Mouse (Mus musculus): ENCODE data around the gene Yaf2. TPM values are rescaled to one million over a fixed set of nuclear protein-coding genes. Genes with fewer than 3 reads are reported as not detected.
"Not testable (repeated sequence)": the region's sequence is repeated elsewhere in the genome, so short reads cannot be mapped to it uniquely, and the experiment has no call there.

Yaf2 gene
- polyA plus RNA-seq, 1 experiment, result 39.3 TPM

- H3K4me3 ChIP-seq (ENCODE audit: insufficient read depth, poor library complexity, severe bottlenecking), result peak overlapping the region; percentile 80
- peaks cover 15% of the 10 kb centered on the region for H3K36me3 ChIP-seq (ENCODE audit: control insufficient read depth, insufficient read depth)
- no peaks in the 10 kb centered on the region for H3K27me3 ChIP-seq (ENCODE audit: control insufficient read depth, insufficient read depth, insufficient read length)
- peaks cover 40% of the 10 kb centered on the region for H3K79me3 ChIP-seq (ENCODE audit: low read depth)
- TF ChIP-seq MYOD1 (IDR thresholded peaks at IDR 0.05; ENCODE audit: control insufficient read depth, insufficient read length, low read depth), result no peak
- TF ChIP-seq FOSL1 (IDR thresholded peaks at IDR 0.05; ENCODE audit: insufficient read depth, low read length, poor library complexity, severe bottlenecking), result no peak
- no peak for TF ChIP-seq MYOG (IDR thresholded peaks at IDR 0.05; ENCODE audit: control insufficient read depth, extremely low read depth, insufficient read length)
- TF ChIP-seq USF1 (IDR thresholded peaks at IDR 0.05; ENCODE audit: low read depth), result no peak
- TF ChIP-seq MAX (IDR thresholded peaks at IDR 0.05), result no peak
- H3K79me2 ChIP-seq (ENCODE audit: control insufficient read depth, insufficient read depth), result peaks cover 54% of the 10 kb centered on the region
- peak overlapping the region; percentile 76 for H3ac ChIP-seq (ENCODE audit: control insufficient read depth, insufficient read length, low read depth)
These were observed 696 bp downstream of the Yaf2 start for GRCm38 (mm10) chr15:93335821-93336657.

- H3K27me3 ChIP-seq (ENCODE audit: control insufficient read depth, insufficient read depth, insufficient read length), result no peaks in the 10 kb centered on the region
- peaks cover 15% of the 10 kb centered on the region for H3K36me3 ChIP-seq (ENCODE audit: control insufficient read depth, insufficient read depth)
- no peak for TF ChIP-seq CEBPB (IDR thresholded peaks at IDR 0.05; ENCODE audit: low read depth)
- TF ChIP-seq MAX (IDR thresholded peaks at IDR 0.05), result no peak
- no peak for TF ChIP-seq USF1 (IDR thresholded peaks at IDR 0.05; ENCODE audit: low read depth)
- no peak for TF ChIP-seq MYOD1 (IDR thresholded peaks at IDR 0.05; ENCODE audit: control insufficient read depth, insufficient read length, low read depth)
- TF ChIP-seq MYOG (IDR thresholded peaks at IDR 0.05; ENCODE audit: control insufficient read depth, extremely low read depth, insufficient read length), result no peak
- TF ChIP-seq CTCF (IDR thresholded peaks at IDR 0.05; ENCODE audit: control insufficient read depth, insufficient read depth, insufficient read length), result no peak
- TF ChIP-seq FOSL1 (IDR thresholded peaks at IDR 0.05; ENCODE audit: insufficient read depth, low read length, poor library complexity, severe bottlenecking), result no peak
- peaks cover 71% of the 10 kb centered on the region for H3K79me3 ChIP-seq (ENCODE audit: low read depth)
- no peak overlapping the region for H3K4me3 ChIP-seq (ENCODE audit: insufficient read depth, poor library complexity, severe bottlenecking)
- no peak overlapping the region for H3ac ChIP-seq (ENCODE audit: control insufficient read depth, insufficient read length, low read depth)
- H3K79me2 ChIP-seq (ENCODE audit: control insufficient read depth, insufficient read depth), result peaks cover 100% of the 10 kb centered on the region
These were observed 5.5 kb downstream of the Yaf2 start for GRCm38 (mm10) chr15:93331256-93331655.

GRCm38 (mm10) chr15:93327235-93327634 lies 9.5 kb downstream of the Yaf2 start:
- Histone ChIP-seq H3K79me2 (ENCODE audit: control insufficient read depth, insufficient read depth) (peaks cover 99% of the 10 kb centered on the region), H3K27me3 (ENCODE audit: control insufficient read depth, insufficient read depth, insufficient read length) (no peaks in the 10 kb centered on the region), H3K4me3 (ENCODE audit: insufficient read depth, poor library complexity, severe bottlenecking) (no peak overlapping the region), H3K36me3 (ENCODE audit: control insufficient read depth, insufficient read depth) (peaks cover 6% of the 10 kb centered on the region), H3K79me3 (ENCODE audit: low read depth) (peaks cover 74% of the 10 kb centered on the region), H3ac (ENCODE audit: control insufficient read depth, insufficient read length, low read depth) (no peak overlapping the region)
- TF ChIP-seq CTCF (IDR thresholded peaks at IDR 0.05; ENCODE audit: control insufficient read depth, insufficient read depth, insufficient read length) (no peak), MAX (IDR thresholded peaks at IDR 0.05) (no peak), MYOG (IDR thresholded peaks at IDR 0.05; ENCODE audit: control insufficient read depth, extremely low read depth, insufficient read length) (no peak), MYOD1 (IDR thresholded peaks at IDR 0.05; ENCODE audit: control insufficient read depth, insufficient read length, low read depth) (no peak), CEBPB (IDR thresholded peaks at IDR 0.05; ENCODE audit: low read depth) (no peak), USF1 (IDR thresholded peaks at IDR 0.05; ENCODE audit: low read depth) (no peak), FOSL1 (IDR thresholded peaks at IDR 0.05; ENCODE audit: insufficient read depth, low read length, poor library complexity, severe bottlenecking) (no peak)

- H3K79me2 ChIP-seq (ENCODE audit: control insufficient read depth, insufficient read depth), result peaks cover 99% of the 10 kb centered on the region
- no peak for TF ChIP-seq MYOD1 (IDR thresholded peaks at IDR 0.05; ENCODE audit: control insufficient read depth, insufficient read length, low read depth)
- no peak for TF ChIP-seq FOSL1 (IDR thresholded peaks at IDR 0.05; ENCODE audit: insufficient read depth, low read length, poor library complexity, severe bottlenecking)
- TF ChIP-seq CEBPB (IDR thresholded peaks at IDR 0.05; ENCODE audit: low read depth), result no peak
- no peak for TF ChIP-seq MAX (IDR thresholded peaks at IDR 0.05)
- no peak for TF ChIP-seq MYOG (IDR thresholded peaks at IDR 0.05; ENCODE audit: control insufficient read depth, extremely low read depth, insufficient read length)
- TF ChIP-seq CTCF (IDR thresholded peaks at IDR 0.05; ENCODE audit: control insufficient read depth, insufficient read depth, insufficient read length), result no peak
- no peak for TF ChIP-seq USF1 (IDR thresholded peaks at IDR 0.05; ENCODE audit: low read depth)
- H3K36me3 ChIP-seq (ENCODE audit: control insufficient read depth, insufficient read depth), result peaks cover 4% of the 10 kb centered on the region
- H3K4me3 ChIP-seq (ENCODE audit: insufficient read depth, poor library complexity, severe bottlenecking), result no peak overlapping the region
- H3ac ChIP-seq (ENCODE audit: control insufficient read depth, insufficient read length, low read depth), result no peak overlapping the region
- H3K79me3 ChIP-seq (ENCODE audit: low read depth), result peaks cover 74% of the 10 kb centered on the region
- no peaks in the 10 kb centered on the region for H3K27me3 ChIP-seq (ENCODE audit: control insufficient read depth, insufficient read depth, insufficient read length)
These were observed 10.1 kb downstream of the Yaf2 start for GRCm38 (mm10) chr15:93326651-93327050.

GRCm38 (mm10) chr15:93325360-93325759 lies 11.4 kb downstream of the Yaf2 start:
- H3K4me3 ChIP-seq (ENCODE audit: insufficient read depth, poor library complexity, severe bottlenecking), result no peak overlapping the region
- no peak for TF ChIP-seq USF1 (IDR thresholded peaks at IDR 0.05; ENCODE audit: low read depth)
- TF ChIP-seq MAX (IDR thresholded peaks at IDR 0.05), result no peak
- TF ChIP-seq MYOD1 (IDR thresholded peaks at IDR 0.05; ENCODE audit: control insufficient read depth, insufficient read length, low read depth), result no peak
- no peaks in the 10 kb centered on the region for H3K36me3 ChIP-seq (ENCODE audit: control insufficient read depth, insufficient read depth)
- peaks cover 74% of the 10 kb centered on the region for H3K79me3 ChIP-seq (ENCODE audit: low read depth)
- no peak overlapping the region for H3ac ChIP-seq (ENCODE audit: control insufficient read depth, insufficient read length, low read depth)
- H3K79me2 ChIP-seq (ENCODE audit: control insufficient read depth, insufficient read depth), result peaks cover 99% of the 10 kb centered on the region
- H3K27me3 ChIP-seq (ENCODE audit: control insufficient read depth, insufficient read depth, insufficient read length), result no peaks in the 10 kb centered on the region

- Histone ChIP-seq H3K36me3 (ENCODE audit: control insufficient read depth, insufficient read depth) (peaks cover 8% of the 10 kb centered on the region), H3K4me3 (ENCODE audit: insufficient read depth, poor library complexity, severe bottlenecking) (no peak overlapping the region), H3ac (ENCODE audit: control insufficient read depth, insufficient read length, low read depth) (no peak overlapping the region), H3K79me2 (ENCODE audit: control insufficient read depth, insufficient read depth) (peaks cover 85% of the 10 kb centered on the region), H3K79me3 (ENCODE audit: low read depth) (peaks cover 43% of the 10 kb centered on the region), H3K27me3 (ENCODE audit: control insufficient read depth, insufficient read depth, insufficient read length) (no peaks in the 10 kb centered on the region)
- TF ChIP-seq CEBPB (IDR thresholded peaks at IDR 0.05; ENCODE audit: low read depth) (no peak), MYOD1 (IDR thresholded peaks at IDR 0.05; ENCODE audit: control insufficient read depth, insufficient read length, low read depth) (no peak)
These were observed 18.0 kb downstream of the Yaf2 start for GRCm38 (mm10) chr15:93318781-93319180.

- H3ac ChIP-seq (ENCODE audit: control insufficient read depth, insufficient read length, low read depth); H3K36me3 ChIP-seq (ENCODE audit: control insufficient read depth, insufficient read depth); H3K4me3 ChIP-seq (ENCODE audit: insufficient read depth, poor library complexity, severe bottlenecking); H3K27me3 ChIP-seq (ENCODE audit: control insufficient read depth, insufficient read depth, insufficient read length): not testable (repeated sequence)
- Histone ChIP-seq H3K79me3 (ENCODE audit: low read depth) (peaks cover 20% of the 10 kb centered on the region), H3K79me2 (ENCODE audit: control insufficient read depth, insufficient read depth) (peaks cover 88% of the 10 kb centered on the region)
These were observed 26.4 kb downstream of the Yaf2 start for GRCm38 (mm10) chr15:93310304-93310703.

Data from C2C12 (cell line).